Mouse (Mus musculus) left cerebral cortex, adult 11 months (tissue): ENCODE measurements at regions not wholly inside any gene's neighbourhood (a gene's known extent, or its start where the extent isn't known, plus 50 kb on each side); places are given as distances from the start of the nearest gene placed in this dataset.
"Not testable (repeated sequence)": the region's sequence is repeated elsewhere in the genome, so short reads cannot be mapped to it uniquely, and the experiment has no call there.

Experiments used
- DNase-seq: peaks from one replicate; pipeline ENCODE4 v3.0.0; 2022; ENCODE audit warnings: low spot score

DNA sequence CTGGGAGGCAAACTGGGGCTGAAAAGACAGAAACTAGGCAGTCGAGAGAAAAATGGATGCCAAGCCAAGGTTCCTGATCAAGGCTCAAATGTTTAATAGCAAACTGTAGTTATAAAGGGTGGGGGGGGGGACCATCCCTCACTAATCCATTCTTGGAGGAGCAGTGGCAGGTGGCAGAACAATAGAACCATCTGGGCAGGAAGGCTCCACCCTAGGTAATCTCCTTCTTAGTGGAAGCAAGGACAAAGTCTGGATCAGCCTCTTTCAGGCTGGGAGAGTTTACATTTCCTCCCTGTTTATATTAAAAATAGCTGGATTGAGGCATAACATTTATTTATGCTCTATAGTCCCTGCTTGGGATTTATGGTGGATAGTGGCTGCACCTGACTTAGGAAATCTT, 180.8 kb downstream of the Cdh9 start:
- DNase-seq, result no peak

DNA sequence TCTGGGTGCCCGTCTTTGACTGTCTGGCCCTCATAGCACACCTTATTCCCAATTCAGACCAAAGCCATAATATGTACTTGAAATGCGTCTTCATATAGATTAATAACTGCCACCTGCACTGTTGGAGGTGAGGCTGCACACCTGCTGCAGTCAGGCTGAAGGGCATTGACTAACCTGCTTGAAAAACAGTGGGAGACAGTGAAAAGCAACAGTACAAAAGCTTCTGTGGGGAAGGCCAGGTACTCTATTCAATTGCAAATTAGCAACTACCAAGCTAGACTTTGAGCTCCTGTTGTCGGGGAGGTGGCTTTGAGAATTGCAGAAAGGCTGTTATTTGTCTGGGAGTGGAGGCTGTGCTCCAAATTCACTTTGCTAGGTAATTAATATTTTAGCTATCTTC, 181.4 kb downstream of the Cdh9 start:
- DNase-seq, result not testable (repeated sequence)

DNA sequence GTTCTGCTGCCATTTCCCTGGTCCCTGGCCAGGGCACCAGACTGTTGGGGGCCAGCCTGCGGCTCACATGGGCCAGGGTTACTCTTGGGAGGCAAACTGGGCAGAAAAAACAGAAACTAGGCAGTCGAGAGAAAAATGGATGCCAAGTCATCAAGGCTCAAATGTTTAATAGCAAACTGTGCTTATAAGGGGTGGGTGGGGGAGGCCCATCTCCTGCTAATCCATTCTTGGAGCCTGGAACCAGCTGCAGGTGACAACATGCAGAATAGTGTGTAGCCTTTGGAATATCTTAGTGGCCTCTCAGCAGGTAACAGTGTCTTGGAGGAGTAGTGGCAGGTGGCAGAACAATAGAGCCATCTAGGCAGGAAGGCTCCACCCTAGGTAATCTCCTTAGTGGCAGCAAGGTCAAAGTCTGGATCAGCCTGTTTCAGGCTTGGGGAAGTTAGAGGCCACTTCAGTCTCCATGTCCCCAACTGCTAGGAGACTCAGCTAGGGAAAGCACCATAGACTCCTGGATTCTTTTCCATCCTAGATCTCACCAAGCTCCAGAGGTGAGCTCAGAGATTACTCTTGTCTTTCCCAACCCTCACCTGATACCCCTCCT, 186.5 kb downstream of the Cdh9 start:
- DNase-seq, result no peak

DNA sequence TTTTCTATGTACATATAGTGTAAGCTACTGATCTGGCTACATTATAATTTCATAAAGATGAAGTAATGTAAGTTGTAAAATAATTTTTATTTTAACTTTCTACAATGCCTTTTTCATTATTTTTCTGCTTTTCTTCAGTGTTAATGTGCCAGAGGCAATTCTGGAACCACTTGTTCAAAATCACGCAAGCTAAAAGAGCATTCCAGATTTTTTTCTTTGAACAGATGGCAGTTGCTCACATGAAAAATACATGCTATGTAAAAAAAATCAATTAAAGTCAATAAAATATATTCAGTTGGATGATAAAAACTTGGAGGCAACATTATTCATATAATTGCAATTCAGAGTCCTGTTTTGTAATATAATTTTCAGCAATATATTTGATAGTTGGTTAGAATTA, 194.7 kb downstream of the Cdh9 start:
- DNase-seq, result no peak

DNA sequence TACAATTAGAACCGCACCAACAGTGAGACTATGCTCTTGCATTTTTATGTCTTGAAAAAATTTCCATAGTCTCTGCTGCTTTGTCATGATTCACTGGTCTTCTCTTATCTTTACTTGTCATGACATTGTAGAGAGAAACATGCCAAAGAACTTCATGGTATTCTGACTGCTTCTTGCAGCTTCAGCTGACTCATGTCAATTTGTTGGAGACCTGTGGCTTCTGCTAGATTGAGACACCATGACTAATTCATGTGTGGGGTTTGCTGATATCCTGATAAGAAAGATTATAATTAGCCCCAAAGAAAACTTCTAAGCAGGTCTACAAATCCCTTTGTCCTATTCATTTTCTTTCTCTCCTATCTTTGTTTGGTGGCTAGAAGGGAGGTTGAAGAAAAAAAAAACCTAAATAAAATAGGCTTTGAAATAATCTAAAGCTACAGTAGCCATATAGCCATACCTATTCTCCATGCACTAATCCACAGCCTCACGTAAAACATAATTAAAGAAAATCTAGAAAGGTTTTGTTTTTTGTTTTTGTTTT, 204.7 kb downstream of the Cdh9 start:
- no peak for DNase-seq

DNA sequence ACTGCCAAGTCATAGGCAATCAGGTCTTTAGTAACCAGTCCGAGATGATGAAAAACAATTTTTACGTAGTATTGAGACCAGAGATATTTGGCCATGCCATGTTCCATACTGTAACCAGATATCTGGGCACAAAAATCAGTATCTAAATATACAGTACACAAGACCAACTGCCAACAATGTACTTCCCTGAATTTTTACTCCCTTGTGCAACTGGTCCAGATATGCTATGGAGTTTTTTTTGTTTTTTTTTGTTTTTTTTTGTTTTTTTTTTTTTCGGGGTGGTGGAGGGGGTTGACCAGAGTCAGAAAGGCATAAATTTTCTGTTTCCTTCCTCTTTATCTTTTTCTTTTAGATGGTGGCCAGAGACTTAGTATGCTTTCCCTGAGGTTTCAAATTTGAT, 205.9 kb downstream of the Cdh9 start:
- no peak for DNase-seq

DNA sequence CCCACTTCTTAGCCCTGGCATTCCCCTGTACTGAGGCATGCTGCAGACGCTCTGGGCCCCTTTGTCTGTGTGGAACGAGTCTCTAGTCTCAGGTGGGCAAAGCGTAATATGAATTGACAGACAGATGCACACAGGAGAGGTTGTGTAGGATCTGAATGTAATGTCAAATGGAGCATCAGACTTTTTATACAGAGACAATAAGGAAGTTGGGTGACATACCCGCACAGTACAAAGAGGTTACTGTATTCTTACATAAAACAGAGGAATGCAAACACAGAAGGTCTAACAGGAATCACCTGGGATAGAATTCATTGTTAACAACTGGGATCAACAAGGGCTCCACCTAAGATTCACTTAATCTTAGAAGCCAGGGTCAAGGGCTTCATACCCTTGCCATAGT, 247.3 kb downstream of the Cdh9 start:
- not testable (repeated sequence) for DNase-seq

DNA sequence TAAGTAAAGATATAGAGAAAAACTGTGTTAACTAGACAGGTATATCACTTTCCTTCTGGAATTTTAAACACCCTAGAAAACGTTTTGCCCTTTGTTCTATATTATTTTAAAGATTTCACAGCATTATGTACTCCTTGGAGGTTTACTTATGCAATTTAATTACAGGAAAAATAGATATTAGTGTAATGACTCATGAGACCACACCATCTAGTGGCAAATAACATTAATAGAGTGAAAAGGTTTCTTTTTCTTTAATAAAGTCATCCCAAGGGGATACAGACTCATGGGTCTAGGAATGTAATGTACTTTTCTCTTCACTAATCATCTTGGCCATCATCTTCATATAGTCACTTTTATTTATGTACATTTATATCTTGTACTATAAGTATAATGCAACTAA, 262.3 kb downstream of the Cdh9 start:
- no peak for DNase-seq

DNA sequence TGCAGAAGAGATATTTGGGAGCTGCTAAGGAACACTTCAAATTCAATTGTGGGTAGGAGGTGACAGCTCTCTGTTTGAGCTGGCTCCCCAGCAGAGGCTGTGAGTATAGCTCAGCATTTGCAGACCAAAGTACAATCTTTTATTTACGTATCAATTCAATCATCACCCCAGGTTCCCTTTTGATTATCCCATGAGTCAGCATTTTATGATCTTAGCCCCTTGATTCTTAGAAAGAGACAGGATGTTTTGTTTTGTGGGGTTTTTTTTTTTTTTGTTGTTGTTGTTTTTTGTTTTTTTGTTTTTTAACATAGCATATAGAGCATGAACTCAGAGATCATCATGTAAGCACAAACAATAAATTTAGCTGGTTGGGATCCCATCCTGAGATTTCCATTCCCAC, 267.1 kb downstream of the Cdh9 start:
- no peak for DNase-seq

DNA sequence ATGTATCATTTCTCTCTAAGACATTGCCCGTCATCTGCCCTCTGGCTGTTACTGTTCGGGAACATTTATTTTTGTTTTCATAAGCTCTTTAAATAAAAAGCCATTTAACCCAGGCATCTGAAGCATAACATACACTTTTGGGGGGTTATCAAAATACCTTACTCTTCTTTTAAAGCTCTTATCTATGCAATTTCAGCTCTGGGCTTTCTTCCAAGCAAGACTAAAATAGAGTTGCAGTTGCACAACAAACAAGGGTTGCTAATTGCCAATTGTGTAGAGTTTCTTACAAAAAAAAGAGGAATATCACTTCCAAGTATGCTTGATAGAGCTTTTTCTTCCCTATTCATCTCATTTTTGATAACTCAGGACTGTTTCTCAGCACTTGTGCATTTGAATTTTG, 277.6 kb downstream of the Cdh9 start:
- DNase-seq, result no peak

DNA sequence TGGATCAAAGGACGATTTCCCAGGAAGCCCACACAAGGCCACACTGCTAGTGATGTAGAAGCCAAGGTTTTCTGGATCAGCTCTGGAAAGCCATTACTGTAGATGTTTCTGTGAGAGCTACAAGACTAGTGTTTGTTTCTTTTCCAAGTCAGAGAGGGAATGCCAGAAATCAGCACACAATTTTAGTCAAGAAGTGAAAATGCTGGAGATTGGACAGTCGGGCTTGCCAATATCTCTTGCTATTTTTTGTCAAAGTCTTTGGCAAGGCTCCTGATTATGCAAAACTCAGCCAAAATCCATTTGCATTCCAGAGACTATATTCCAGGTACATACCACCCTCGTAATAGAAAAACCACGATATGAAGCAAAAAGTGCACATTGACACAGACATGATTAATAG, 279.3 kb downstream of the Cdh9 start:
- peak; percentile 19 for DNase-seq

DNA sequence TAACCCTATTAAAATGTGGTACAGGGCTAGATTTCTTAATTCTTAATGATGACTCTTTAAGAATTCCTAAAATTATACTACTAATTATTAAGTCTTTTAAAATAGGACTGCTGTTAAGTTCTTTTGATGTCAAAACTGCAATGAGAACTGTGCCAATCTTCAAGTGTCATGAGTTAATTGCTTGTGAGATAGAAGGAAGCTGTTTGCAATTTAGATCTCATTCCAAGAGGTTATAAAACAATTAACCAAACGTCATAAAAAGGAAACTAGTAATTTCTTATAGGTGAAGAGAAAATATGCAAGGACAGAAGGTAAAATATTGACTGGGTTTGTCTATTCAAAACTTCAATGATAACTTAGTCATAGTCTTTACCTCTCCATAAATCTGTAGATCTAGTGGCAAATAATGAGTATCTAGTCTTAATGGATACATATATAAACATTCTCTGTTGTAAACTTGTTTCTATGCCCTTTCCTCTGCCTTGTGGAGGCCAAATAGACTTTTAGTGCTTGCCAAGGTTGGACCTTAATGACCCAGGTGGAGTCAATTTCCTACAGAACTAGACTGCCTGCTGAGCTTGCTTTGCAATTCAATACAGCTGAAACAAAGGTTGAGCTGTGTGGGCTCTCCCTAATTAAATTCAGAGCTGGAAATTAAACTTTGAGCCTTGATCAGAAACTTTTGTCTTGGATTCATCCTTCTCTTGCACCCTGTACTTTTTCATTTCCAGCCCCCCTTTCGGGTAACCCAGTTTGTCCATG, 320.5 kb downstream of the Cdh9 start:
- DNase-seq, result no peak

DNA sequence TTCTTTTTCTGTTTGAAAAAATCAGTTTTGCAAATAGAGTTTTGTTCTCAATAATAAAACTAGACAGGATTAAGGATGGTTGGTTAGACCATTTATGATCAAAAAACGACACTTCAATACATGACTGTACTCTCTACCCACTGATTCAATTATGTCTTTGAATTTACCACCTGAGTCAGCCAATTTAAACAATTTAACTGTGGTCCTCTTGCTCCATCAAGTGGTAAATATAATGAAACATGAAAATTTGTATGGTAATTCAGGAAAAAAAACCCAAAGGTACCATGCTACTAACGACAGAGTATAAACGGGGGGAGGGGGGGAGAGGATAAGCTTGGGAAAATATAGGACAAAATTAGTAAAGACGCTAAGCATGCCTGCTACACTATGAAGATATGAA, 341.2 kb downstream of the Cdh9 start:
- no peak for DNase-seq

DNA sequence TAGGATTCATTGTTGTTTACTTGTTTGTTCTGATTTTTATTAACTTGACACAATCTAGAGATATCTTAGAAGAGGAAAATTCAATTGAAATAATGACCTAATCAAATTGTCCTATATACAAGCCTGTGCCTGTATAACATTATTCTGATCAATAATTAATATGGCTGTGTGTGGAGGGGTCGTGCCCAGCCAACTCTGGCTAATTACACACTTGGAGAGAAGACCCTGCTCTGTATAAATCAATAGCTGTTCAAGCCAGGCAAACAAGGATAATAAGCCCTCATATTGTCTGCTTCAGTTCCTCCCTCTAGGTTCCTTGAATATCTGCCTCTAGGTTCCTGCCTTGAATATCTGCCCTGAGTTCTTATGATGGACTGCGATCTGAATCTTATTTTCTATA, 355.5 kb downstream of the Cdh9 start:
- DNase-seq, result no peak

DNA sequence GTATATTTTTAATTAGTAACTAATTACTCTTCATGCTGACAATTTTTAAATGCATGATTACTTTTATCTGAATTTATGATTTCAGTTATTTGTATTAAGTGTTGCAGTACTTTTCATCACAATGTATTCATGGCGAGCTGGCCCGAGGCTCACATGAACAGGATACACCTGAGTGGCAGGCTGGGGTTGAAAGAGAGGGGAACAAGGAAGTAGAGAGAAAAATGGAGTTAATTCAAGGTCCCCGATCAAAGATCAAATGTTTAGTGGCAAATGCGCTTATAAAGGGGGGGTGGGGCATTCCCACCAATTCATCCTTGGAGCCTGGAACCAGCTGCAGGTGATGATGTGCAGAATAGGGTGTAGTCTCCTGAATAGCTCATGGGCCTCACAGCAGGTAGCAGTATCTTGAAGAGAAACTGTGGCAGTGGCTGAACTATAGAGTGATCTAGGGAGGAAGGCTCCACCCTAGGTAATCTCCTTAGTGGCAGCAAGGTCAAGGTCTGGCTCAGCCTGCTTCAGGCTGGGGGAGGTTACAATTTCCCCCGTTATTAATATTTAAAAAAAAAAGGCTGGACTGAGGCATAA, 360.2 kb downstream of the Cdh9 start:
- no peak for DNase-seq

DNA sequence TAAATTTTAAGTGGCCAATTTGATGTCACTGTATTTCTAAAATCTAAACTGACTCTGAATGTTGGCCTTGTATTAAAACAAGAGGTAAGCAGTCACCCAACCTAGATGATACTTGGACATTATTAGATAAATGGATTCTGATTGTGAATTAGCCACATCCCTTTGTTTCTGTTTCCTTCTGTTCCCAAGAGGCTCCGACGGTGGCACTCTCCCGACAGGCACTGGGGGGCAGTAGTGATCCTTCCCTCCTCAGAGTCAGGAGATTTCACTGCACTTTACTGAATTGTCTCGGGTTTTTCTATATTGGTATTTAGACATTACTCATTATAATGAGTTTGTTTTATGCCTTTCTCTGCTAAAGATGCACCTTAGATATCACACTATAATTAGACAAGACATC, 370.4 kb downstream of the Cdh9 start:
- peak; percentile 19 for DNase-seq

DNA sequence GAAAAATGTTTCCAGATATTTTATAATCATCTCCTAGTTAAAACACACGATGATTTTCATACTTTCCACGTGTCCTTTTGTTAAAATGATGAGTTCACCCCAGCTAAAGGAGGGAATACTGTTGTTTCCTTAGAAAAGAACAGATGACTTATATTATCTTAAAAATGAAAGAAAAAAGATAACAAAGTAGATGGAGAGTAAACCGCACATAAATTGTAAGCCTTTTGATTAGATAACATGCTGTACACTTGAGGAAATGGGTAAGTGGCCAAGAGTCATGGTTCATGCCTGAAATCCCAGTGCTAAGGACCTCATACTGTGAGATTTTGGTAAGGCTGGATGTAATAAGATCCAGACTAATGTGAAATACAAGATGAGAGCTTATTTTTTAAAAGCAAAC, 372.6 kb downstream of the Cdh9 start:
- DNase-seq, result no peak

DNA sequence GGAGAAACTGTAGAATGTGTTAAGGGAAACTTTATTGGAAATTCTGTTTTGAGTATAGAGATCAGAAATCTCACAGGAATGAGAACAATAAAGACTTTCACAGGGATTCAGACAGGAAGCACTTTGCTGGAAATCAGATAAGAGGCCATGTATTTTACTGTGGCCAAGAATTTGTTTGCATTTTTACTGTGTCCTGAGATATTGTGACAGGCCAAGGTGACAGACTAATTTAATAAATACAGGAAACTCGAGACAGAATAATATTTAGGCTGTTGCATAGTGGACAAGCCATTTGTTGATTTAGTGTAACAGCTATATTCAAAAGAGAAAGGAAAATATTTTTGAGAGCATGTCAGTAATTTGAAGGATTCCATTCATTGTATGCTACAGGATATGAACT, 407.2 kb downstream of the Cdh9 start:
- no peak for DNase-seq

DNA sequence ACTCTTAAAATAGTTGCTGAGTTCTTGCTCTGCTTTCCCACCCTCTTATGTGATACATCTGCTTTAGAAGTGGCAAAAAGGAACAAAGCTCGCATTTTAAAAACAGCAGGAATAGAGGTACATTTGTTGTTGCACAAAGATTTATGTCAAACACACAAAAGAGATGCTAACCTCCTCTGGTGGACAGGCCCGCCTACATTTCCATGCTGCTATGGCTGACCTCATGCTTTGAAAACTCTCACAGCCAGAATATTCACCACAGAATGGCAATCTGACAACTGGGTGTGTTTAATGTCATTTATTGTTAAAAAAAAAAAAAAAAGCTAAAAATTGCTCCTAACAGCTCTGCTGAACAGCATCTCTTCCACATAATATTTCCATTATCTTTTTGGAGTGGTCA, 451.6 kb downstream of the Cdh9 start:
- no peak for DNase-seq

DNA sequence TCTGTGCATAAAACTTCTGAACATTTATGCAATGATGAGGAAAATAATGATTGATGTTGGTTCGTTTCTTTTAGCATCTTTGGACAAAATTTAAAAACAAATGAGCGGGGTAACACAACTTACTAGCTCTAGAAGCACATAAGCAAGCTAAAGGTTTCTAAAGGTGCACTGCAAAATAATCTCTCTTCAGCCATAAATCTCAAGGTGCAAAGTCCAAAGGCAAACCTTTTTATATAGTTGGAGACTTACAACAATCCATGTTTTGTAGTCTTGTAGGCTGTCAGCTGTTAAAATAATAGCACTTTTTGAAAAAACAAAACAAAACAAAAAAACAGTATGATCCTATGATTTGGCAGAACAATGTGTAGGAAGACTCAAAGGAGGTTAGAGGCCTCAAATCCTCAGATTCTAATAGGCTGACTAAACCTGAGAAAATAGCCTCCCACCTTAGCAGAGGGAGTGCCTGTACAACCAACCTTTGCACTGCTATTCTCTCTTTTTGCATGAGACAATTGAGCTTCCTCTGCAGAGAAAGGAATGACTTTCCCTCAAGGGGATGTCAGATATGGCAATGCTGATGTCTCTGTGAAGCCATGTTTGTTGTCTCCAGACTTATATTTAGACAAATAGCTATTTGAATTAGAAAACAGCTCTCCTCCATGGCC, 452.9 kb downstream of the Cdh9 start:
- no peak for DNase-seq

DNA sequence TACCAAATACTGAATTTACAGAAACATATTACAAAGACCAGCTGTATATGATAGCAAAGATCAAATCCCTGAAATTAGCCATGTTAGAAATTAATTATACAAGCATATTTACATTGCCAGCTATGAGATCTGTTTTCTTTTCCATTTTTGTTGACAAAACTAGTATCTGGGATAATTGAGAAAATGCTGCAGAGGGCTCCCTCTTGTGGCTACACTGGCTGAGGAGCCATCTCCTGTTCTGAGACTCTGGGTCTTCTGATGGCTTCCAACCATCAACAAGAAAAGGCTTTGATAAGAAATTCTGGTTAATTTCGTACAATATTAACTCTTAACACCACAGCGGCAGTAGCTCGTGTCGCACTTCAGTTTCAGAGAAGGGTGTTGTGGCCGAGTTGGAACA, 466.9 kb downstream of the Cdh9 start:
- DNase-seq, result no peak

DNA sequence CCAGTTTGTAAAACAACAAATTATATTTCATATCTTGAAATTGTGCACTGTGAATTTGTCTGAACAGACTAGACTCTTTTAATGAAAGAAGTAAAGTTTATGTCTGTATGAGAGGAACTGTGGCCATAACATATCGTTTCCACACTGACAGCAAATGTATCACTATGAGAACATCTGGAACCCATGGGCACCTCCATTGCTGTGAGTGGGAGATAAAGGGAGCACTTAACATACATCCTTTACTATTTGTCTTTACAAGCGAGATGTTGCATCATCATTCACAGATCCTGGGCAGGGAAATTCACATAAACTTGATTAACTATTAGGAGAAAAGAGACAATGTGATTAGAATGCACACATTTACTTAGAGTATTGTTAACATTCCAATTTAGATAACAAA, 476.2 kb downstream of the Cdh9 start:
- DNase-seq, result no peak

DNA sequence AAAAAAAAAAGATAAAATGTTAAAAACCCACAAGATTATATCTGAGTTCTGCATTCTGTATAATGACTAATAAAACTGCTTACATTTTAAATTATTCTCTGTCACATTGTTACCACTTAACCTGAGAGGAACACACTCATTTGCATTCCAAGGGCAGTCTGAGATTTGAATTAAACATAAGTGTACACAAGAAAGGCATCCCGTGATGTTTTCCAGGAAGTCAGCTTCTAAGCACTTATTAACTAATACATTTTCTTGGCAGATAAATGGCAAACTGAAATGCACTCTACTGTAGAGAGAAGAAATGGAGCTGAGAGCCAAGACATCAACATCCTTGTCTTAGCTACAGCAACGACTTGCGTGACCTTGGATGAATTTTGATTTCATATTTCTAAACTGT, 516.5 kb downstream of the Cdh9 start:
- DNase-seq, result no peak
